Mouse (Mus musculus): Measurements from ENCODE around the gene Gpc6. TPM values are rescaled to one million over a fixed set of nuclear protein-coding genes. Genes with fewer than 3 reads are reported as not detected.

The Gpc6 gene
- polyA plus RNA-seq, 1 experiment from 2014 or later = 37.0 TPM

DNA sequence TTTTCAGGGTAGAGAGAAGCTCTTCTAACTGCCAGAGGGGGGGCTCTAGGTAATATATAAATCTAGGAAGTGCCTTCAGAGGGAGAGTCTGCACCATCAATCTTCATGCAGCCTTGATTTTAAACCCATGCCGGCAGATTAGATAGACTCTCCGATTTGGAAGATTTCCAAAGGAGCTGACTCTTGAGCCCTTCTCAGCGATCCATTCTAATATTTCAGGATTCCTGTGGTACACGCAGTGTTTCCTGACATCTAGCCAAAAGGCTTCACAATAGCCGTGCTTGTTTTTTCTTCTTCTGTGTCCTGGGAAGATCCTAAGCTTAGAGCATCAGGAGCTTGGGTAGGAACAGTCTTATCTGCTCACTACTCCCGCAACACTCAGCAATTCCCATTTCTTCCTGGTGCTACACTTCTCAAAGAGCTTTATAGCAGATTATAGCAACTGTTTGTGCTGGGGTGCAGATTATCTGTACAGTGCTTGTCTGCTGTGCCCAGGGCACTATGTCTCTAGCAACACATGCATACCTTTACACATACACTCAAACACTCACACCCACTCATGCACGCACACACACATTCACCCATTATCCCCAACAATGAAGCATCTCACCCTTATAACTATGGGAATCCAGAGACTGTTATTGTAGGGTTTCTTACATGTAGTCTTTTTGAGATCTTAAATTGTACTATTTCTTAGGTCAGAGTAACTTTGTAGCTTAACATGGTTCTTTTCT is 3.8 kb downstream of the Gpc6 start:
- ATAC-seq (ENCODE audit: low FRiP score, low read depth) = no peak
- Histone ChIP-seq H3K4me2 (replicated peaks) (peak overlapping the region; percentile 62), H3K27me3 (no peaks in the 10 kb centered on the region), H3K4me1 (peaks cover 22% of the 10 kb centered on the region), H3K9me3 (no peaks in the 10 kb centered on the region), H3K4me3 (peak overlapping the region; percentile 60), H3K9ac (replicated peaks) (0 out of 2 replicates have a peak overlapping the region, but pooled peaks have one; percentile 15), H3K36me3 (no peaks in the 10 kb centered on the region), H3K27ac (replicated peaks) (no peak overlapping the region)
- WGBS = 49% methylated on average over 7 of the region's 7 CpGs

DNA sequence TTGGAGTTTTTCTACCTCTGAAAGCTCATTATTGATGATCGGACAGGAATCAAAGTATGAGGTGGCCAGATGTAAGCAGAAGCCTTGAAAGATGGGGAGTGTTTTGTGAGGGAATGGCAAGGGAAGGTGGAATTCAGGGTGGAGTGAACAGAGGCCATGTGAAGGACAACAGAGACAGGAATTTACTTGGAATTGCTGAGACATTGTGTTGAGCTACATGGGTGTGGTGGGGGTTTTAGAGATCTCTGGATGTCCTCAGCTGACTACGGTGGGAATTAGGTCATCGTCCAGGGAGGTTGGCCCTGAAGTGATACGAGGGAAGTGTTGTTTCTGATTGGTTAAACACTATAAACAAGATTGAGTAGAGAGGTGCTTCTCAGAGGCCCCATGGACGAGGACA is 8.7 kb downstream of the Gpc6 start:
- 86% methylated on average over 5 of the region's 5 CpGs for WGBS
- Histone ChIP-seq H3K4me3 (no peak overlapping the region), H3K27me3 (no peaks in the 10 kb centered on the region), H3K9ac (replicated peaks) (no peak overlapping the region), H3K9me3 (no peaks in the 10 kb centered on the region), H3K4me1 (peaks cover 8% of the 10 kb centered on the region), H3K4me2 (replicated peaks) (no peak overlapping the region), H3K27ac (replicated peaks) (no peak overlapping the region), H3K36me3 (no peaks in the 10 kb centered on the region)
- no peak for ATAC-seq (ENCODE audit: low FRiP score, low read depth)

DNA sequence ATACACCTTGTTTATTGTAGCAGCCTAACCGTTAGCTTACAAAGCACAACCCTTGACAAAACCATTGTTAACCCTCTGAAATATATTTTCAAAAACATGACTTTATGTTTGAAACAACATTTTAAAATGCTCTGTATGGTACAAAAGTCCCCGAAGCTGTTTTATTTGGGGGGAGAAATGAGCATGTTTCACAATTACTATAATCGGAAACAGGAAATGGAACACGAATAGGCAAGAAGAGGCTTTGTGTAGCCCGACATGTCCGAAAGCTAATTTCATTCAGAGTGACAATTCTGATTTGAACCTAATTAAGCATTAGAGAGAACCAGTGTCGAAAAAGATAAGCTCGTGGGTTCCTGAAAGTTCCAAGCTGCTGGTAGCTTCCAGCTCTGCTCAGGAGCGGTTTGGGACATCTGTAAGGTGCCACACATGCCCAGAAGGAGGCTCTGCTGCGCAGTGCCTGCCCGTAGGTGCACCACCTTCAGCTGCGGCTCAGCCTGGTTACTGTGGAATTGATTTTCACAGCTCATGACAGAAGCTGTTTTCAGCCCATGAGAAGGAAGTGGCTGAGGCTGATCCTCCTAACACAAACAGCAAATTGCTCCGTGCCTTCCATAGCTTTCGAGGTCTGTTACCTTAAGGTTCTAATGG is 12.9 kb downstream of the Gpc6 start:
- ATAC-seq (ENCODE audit: low FRiP score, low read depth) = no peak
- no peaks in the 10 kb centered on the region for H3K36me3 ChIP-seq
- H3K4me2 ChIP-seq (replicated peaks) = no peak overlapping the region
- no peak overlapping the region for H3K4me3 ChIP-seq
- H3K4me1 ChIP-seq = 0 out of 2 replicates have a peak, but pooled peaks cover 4% of the 10 kb centered on the region
- WGBS = 80% methylated on average over 14 of the region's 14 CpGs
- H3K9me3 ChIP-seq = no peaks in the 10 kb centered on the region
- no peak overlapping the region for H3K9ac ChIP-seq (replicated peaks)
- H3K27ac ChIP-seq (replicated peaks) = no peak overlapping the region
- H3K27me3 ChIP-seq = no peaks in the 10 kb centered on the region

DNA sequence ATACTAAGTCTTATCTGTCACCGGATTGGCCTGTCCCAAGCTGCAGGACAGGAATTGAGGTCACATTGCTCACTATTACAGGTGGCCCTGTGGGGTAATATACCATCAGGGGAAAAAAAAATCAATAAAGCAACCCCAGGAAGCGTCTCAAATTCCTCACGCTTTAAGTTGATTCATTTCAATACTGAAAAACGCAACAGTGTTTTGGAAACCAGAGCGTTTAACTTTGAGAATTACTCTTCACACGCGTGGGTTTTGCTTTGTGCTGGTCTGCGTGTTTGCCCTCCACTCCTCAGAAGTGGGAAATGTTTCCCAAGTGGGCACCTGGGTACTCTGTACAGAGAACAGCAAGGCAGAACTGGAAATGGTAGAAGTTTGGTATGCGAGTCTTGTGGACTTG is 13.6 kb downstream of the Gpc6 start:
- H3K27me3 ChIP-seq = no peaks in the 10 kb centered on the region
- H3K4me1 ChIP-seq = 0 out of 2 replicates have a peak, but pooled peaks cover 4% of the 10 kb centered on the region
- H3K9me3 ChIP-seq = no peaks in the 10 kb centered on the region
- H3K9ac ChIP-seq (replicated peaks) = no peak overlapping the region
- no peaks in the 10 kb centered on the region for H3K36me3 ChIP-seq
- H3K27ac ChIP-seq (replicated peaks) = no peak overlapping the region
- no peak for ATAC-seq (ENCODE audit: low FRiP score, low read depth)
- WGBS = 86% methylated on average over 9 of the region's 9 CpGs
- H3K4me3 ChIP-seq = no peak overlapping the region
- H3K4me2 ChIP-seq (replicated peaks) = no peak overlapping the region

DNA sequence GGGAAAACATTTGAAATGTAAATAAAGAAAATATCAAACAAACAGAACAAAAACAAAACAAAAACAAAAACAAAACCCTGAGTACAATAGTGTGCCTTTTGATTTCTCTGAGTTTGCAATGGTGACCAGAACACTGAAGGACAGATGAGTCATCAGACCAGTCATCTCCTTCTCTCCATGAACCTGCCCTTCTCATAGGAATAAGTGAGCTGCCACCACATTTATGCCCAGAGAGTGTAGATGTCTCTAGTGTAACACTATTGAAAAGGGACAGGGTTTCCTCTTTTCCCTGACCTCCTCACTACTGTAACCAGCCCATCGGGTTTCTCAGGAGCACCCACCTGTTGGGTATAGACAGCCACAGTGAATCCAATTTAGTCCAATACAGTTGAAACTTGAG is 14.4 kb downstream of the Gpc6 start:
- no peaks in the 10 kb centered on the region for H3K36me3 ChIP-seq
- 0 out of 2 replicates have a peak, but pooled peaks cover 3% of the 10 kb centered on the region for H3K9me3 ChIP-seq
- 0 out of 2 replicates have a peak, but pooled peaks cover 4% of the 10 kb centered on the region for H3K4me1 ChIP-seq
- no peaks in the 10 kb centered on the region for H3K27me3 ChIP-seq
- no peak for ATAC-seq (ENCODE audit: low FRiP score, low read depth)
- H3K4me3 ChIP-seq = no peak overlapping the region
- no peak overlapping the region for H3K27ac ChIP-seq (replicated peaks)
- 97% methylated on average over 1 of the region's 1 CpGs for WGBS
- H3K4me2 ChIP-seq (replicated peaks) = no peak overlapping the region
- no peak overlapping the region for H3K9ac ChIP-seq (replicated peaks)

DNA sequence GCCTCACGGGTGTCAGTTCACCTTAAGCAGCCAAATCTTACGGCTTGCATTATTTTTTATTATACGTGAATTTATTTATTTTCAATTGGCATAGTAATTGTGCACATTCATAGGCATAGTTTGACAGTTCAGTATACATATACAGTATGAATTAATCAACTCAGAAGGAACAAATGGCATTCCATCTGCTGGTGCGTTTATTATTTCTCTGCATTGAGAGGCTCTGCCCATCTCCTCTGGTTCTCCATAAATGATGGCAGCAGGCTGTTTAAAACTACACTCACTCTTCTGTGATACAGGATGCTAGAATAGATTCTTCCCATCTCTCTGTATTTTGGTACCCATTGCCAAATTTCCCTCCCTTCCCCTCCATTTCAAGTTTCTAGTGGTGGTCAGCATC is 16.7 kb downstream of the Gpc6 start:
- H3K36me3 ChIP-seq = no peaks in the 10 kb centered on the region
- 0 out of 2 replicates have a peak, but pooled peaks cover 4% of the 10 kb centered on the region for H3K4me1 ChIP-seq

DNA sequence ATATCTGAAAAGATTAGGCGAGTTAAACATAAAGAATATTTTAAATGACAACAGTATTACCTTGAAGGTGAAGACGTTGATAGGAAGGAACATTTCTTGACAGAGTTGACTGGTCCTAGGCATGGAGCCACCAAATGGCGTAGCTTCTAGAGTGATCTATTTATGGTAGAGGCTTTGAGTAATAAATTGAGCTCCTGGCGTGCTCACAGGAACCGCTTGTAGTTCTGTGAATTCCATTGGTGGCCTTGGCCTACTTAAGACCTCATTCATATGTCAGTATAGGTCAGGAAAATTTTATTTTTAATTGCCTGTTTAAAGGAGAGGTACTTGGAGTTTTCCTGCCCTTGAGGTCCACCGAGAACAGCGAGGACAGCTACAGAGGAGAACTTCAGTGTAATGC is 18.6 kb downstream of the Gpc6 start:
- 93% methylated on average over 7 of the region's 7 CpGs for WGBS
- Histone ChIP-seq H3K27ac (replicated peaks) (no peak overlapping the region), H3K9ac (replicated peaks) (no peak overlapping the region), H3K4me3 (no peak overlapping the region), H3K4me1 (no peaks in the 10 kb centered on the region), H3K4me2 (replicated peaks) (no peak overlapping the region), H3K9me3 (0 out of 2 replicates have a peak, but pooled peaks cover 3% of the 10 kb centered on the region), H3K27me3 (no peaks in the 10 kb centered on the region), H3K36me3 (no peaks in the 10 kb centered on the region)
- no peak for ATAC-seq (ENCODE audit: low FRiP score, low read depth)

More for the DNA sequence above, 16.7 kb downstream of the Gpc6 start:
- no peak overlapping the region for H3K4me2 ChIP-seq (replicated peaks)
- no peak for ATAC-seq (ENCODE audit: low FRiP score, low read depth)
- 0 out of 2 replicates have a peak, but pooled peaks cover 3% of the 10 kb centered on the region for H3K9me3 ChIP-seq
- 93% methylated on average over 4 of the region's 4 CpGs for WGBS
- no peak overlapping the region for H3K27ac ChIP-seq (replicated peaks)
- no peaks in the 10 kb centered on the region for H3K27me3 ChIP-seq
- no peak overlapping the region for H3K4me3 ChIP-seq
- no peak overlapping the region for H3K9ac ChIP-seq (replicated peaks)

DNA sequence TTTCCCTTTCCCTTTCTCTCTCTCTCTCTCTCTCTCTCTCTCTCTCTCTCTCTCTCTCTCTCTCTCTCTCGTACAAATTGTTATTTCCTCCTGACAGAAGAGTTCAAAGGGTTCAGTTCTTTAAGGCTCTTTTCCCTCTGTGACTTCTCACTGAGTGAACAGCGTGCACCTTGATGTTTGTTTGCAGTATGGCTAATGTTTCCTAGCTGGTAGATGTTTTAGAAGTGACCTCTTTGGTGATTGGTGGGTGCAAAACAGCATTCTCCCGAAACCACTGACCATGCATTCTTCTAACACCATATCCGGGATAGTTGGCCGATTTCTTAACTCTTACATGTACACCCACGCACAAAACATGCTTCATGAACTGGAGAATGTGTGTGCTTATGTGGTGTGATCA is 20.9 kb downstream of the Gpc6 start:
- H3K4me3 ChIP-seq = no peak overlapping the region
- ATAC-seq (ENCODE audit: low FRiP score, low read depth) = no peak
- H3K27ac ChIP-seq (replicated peaks) = no peak overlapping the region
- H3K27me3 ChIP-seq = no peaks in the 10 kb centered on the region
- whole genome bisulfite sequencing = 87% methylated on average over 6 of the region's 6 CpGs
- 0 out of 2 replicates have a peak, but pooled peaks cover 6% of the 10 kb centered on the region for H3K9me3 ChIP-seq
- H3K4me2 ChIP-seq (replicated peaks) = no peak overlapping the region
- no peak overlapping the region for H3K9ac ChIP-seq (replicated peaks)
- no peaks in the 10 kb centered on the region for H3K4me1 ChIP-seq
- H3K36me3 ChIP-seq = peaks cover 5% of the 10 kb centered on the region; the same call in 1 of the 2 replicates

DNA sequence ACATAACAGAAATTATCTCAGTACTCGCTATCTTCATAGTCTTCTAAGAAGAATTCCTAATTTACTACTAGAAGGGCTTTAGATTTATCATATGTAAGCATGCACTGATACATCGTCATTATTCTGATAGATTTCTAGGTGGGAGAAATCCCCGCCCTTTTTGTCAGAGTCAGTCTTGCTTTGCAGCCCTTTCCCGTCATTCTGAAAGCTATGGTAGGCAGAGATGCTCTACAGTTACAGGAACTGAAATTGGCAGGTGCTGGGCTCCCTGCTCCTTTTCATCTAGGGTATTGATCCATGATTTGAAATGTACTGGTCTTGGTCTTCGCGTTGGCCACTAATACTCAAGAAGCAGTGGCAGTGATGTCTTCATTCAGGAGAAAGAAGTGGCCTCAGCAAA is 22.3 kb downstream of the Gpc6 start:
- Histone ChIP-seq H3K4me3 (no peak overlapping the region), H3K36me3 (peaks cover 9% of the 10 kb centered on the region; the same call in 1 of the 2 replicates), H3K4me2 (replicated peaks) (no peak overlapping the region), H3K9ac (replicated peaks) (no peak overlapping the region), H3K27me3 (no peaks in the 10 kb centered on the region), H3K4me1 (no peaks in the 10 kb centered on the region), H3K9me3 (0 out of 2 replicates have a peak, but pooled peaks cover 6% of the 10 kb centered on the region), H3K27ac (replicated peaks) (no peak overlapping the region)
- ATAC-seq (ENCODE audit: low FRiP score, low read depth) = no peak
- 93% methylated on average over 6 of the region's 6 CpGs for WGBS

DNA sequence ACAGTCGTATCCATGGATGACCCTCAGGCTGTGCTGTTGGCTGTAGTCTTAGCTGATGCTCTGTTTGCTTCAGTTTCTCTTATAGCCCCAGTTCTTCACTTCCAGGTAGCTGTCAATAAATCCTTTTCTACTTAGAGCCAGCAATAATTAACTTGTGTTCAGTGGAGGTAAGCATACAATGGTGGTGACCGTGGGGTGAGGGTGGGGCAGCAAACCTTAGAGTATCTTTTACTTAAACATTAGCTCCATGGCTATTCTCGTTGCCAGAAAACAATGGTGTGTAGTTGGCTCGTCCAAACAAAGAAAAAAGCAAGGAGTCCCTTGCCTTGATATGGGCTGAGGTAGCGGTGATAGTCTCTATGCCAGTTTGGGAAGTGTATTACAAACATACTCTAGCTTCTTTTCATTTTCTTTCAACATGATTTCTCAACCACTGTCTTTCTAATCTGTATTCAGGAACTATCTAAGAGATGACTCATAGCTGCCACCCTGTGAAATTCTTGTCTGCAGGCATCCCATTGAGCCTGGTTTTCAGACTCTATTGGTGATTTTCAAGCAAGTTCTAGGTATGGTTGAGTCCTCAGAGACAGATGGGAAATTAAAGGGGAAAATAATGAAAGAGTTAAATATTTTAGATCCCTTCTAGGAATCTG is 22.9 kb downstream of the Gpc6 start:
- Histone ChIP-seq H3K27ac (replicated peaks) (no peak overlapping the region), H3K36me3 (peaks cover 9% of the 10 kb centered on the region; the same call in 1 of the 2 replicates), H3K9ac (replicated peaks) (no peak overlapping the region), H3K4me2 (replicated peaks) (no peak overlapping the region), H3K4me3 (no peak overlapping the region), H3K9me3 (0 out of 2 replicates have a peak, but pooled peaks cover 6% of the 10 kb centered on the region), H3K4me1 (no peaks in the 10 kb centered on the region), H3K27me3 (no peaks in the 10 kb centered on the region)
- WGBS = 95% methylated on average over 5 of the region's 5 CpGs
- ATAC-seq (ENCODE audit: low FRiP score, low read depth) = no peak

DNA sequence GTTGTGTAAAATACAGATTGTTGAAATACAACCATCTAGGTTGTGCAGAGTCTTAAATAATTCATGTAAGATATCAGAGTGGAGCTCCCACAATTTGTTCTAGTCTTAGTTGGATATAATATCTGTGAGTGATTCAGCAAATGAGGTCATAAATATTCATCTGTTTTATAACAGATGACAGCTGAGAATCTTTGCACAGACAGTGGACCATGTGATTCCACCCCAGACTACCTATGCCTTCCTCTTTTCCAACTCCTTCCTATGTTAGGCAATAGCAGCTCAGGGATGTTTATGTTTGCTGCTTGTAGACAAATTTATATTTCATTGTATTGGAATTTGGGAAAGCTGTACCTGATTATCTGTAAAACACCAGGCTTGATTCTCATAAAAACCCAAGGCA is 32.0 kb downstream of the Gpc6 start:
- Histone ChIP-seq H3K27me3 (no peaks in the 10 kb centered on the region), H3K27ac (replicated peaks) (no peak overlapping the region), H3K36me3 (0 out of 2 replicates have a peak, but pooled peaks cover 3% of the 10 kb centered on the region), H3K4me2 (replicated peaks) (no peak overlapping the region), H3K9me3 (no peaks in the 10 kb centered on the region), H3K9ac (replicated peaks) (no peak overlapping the region), H3K4me3 (no peak overlapping the region), H3K4me1 (no peaks in the 10 kb centered on the region)
- ATAC-seq (ENCODE audit: low FRiP score, low read depth) = no peak

DNA sequence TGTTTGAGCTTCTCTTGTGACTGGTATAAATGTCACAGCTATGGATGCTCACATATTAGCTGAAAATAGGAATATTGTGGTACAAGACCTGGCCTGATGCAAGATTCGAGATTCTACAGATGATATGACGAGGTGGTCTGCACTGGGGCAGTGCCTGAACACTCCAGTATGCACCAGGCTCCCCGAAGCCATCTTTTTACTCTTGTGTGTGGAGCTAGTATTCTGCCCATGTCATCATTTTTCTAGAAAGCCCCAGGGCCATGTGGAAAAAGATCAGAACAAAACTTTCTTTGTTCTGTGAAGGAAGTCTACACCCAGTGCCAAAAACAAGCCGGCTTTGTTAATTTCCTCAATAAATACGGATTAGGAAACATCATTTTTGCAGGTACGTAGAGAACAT is 39.7 kb downstream of the Gpc6 start:
- ATAC-seq (ENCODE audit: low FRiP score, low read depth) = no peak
- 90% methylated on average over 6 of the region's 6 CpGs for WGBS
- H3K4me1 ChIP-seq = no peaks in the 10 kb centered on the region

More for the DNA sequence above, 39.7 kb downstream of the Gpc6 start:
- H3K4me3 ChIP-seq = no peak overlapping the region
- no peak overlapping the region for H3K27ac ChIP-seq (replicated peaks)
- H3K4me2 ChIP-seq (replicated peaks) = no peak overlapping the region
- no peaks in the 10 kb centered on the region for H3K27me3 ChIP-seq
- no peaks in the 10 kb centered on the region for H3K9me3 ChIP-seq
- H3K9ac ChIP-seq (replicated peaks) = no peak overlapping the region
- no peaks in the 10 kb centered on the region for H3K36me3 ChIP-seq
